Mouse (Mus musculus): ENCODE results near the gene Svopl. TPM values are rescaled to one million over a fixed set of nuclear protein-coding genes. Genes with fewer than 3 reads are reported as not detected.

Svopl gene
- polyA plus RNA-seq, 1 experiment from 2014 or later = 0.63 TPM

DNA sequence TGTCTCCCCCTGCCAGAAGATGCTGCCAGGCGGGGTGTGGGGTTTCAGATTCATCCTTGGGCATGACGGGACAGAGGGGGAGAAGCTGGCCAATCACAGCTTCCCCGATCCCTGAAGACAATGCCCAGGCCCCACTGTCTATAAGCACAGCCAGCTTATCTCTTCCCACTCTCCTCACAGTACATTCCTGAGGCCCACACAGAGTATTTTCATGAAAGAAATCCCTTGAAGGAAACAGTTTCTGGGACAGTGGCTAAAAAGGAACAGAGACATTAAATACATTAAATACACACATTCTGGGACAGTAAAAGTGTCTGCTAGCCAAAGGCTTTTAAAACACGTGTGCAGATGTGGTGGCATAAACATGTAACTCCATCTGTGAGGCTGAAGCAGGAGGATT lies 33.6 kb upstream of the Svopl start:
- no peak for ATAC-seq (ENCODE audit: low FRiP score, low TSS enrichment)
- H3K27me3 ChIP-seq (ENCODE audit: control insufficient read depth, insufficient read depth, low read length) = no peaks in the 10 kb centered on the region

DNA sequence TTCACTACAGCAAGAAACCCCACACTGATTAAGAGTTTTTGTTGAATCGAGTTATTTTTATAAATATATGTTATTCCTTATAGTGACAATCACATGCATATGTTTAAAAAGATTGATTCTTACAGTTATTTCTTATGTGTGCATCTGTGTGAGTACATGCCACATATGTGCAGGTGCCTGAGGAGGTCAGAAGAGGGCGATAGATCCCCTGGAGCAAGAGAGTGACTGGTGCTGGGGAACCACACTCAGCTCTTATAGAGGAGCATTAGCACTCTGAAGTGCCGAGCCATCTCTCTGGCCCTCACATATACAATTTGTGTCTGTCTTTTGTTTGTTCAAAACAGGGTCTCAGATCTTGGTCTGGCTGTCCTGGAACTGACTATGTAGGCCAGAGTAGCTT lies 26.8 kb upstream of the Svopl start:
- H3K9ac ChIP-seq (ENCODE audit: low read length) = no peak overlapping the region
- WGBS = 89% methylated on average over 3 of the region's 3 CpGs
- H3K4me3 ChIP-seq (ENCODE audit: low read depth, low read length) = no peak overlapping the region
- DNase-seq (ENCODE audit: low spot score) = no peak
- H3K4me1 ChIP-seq (replicated peaks; ENCODE audit: control insufficient read depth, insufficient read depth) = no peaks in the 10 kb centered on the region
- no peaks in the 10 kb centered on the region for H3K36me3 ChIP-seq (ENCODE audit: control insufficient read depth, insufficient read depth, low read length)
- H3K27ac ChIP-seq (replicated peaks) = no peak overlapping the region
- no peaks in the 10 kb centered on the region for H3K27me3 ChIP-seq (ENCODE audit: control insufficient read depth, insufficient read depth, low read length)
- TF ChIP-seq EP300 (optimal IDR thresholded peaks at IDR 0.05) (no peak), CTCF (IDR thresholded peaks at IDR 0.05; ENCODE audit: low read depth) (no peak)
- no peak for ATAC-seq (ENCODE audit: low FRiP score, low TSS enrichment)
- no peaks in the 10 kb centered on the region for H3K9me3 ChIP-seq (ENCODE audit: control insufficient read depth, low read length)
- H3K4me2 ChIP-seq (replicated peaks; ENCODE audit: low read depth) = no peak overlapping the region

More for the DNA sequence above, 33.6 kb upstream of the Svopl start:
- H3K9me3 ChIP-seq (ENCODE audit: control insufficient read depth, low read length) = no peaks in the 10 kb centered on the region
- H3K4me3 ChIP-seq (ENCODE audit: low read depth, low read length) = no peak overlapping the region
- TF ChIP-seq CTCF (IDR thresholded peaks at IDR 0.05; ENCODE audit: low read depth) = no peak
- TF ChIP-seq EP300 (optimal IDR thresholded peaks at IDR 0.05) = no peak
- no peak for DNase-seq (ENCODE audit: low spot score)
- 52% methylated on average over 4 of the region's 4 CpGs for WGBS
- H3K36me3 ChIP-seq (ENCODE audit: control insufficient read depth, insufficient read depth, low read length) = no peaks in the 10 kb centered on the region
- H3K4me2 ChIP-seq (replicated peaks; ENCODE audit: low read depth) = no peak overlapping the region
- no peak overlapping the region for H3K9ac ChIP-seq (ENCODE audit: low read length)
- no peaks in the 10 kb centered on the region for H3K4me1 ChIP-seq (replicated peaks; ENCODE audit: control insufficient read depth, insufficient read depth)
- H3K27ac ChIP-seq (replicated peaks) = no peak overlapping the region

DNA sequence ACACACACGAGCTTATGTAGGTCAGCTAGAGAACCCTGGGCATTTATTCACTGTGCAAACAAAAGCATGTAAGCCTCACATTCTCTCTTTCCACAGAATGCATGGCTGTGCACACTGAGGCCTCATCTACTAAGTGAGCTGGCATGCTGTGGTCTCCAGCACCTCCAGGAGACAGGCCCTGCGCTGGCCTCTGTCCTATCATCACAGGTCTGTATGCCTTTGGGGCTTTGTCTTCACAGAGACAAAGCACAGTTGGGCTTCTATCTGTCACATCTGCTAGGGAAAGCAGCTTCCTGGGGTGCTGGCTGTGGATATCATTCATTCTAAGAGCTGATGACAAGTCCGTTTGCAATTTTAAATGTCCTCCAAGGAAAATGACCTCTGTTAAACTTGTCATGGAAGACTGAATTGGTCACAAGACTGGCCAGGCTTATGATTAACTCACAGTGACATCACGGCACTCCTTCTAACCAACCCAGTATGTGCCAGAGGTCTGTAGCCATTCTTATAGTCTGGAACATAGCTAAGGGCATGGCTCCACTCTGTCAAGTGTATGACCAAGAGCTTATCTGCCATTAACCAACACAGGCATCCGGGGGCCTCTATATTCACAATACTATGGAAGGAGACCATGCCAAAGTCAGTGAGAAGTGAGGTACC lies 25.5 kb upstream of the Svopl start:
- ATAC-seq (ENCODE audit: low FRiP score, low TSS enrichment) (peak; percentile 91), DNase-seq (ENCODE audit: low spot score) (peak; percentile 43)
- H3K4me3 ChIP-seq (ENCODE audit: low read depth, low read length) = no peak overlapping the region
- H3K9ac ChIP-seq (ENCODE audit: low read length) = no peak overlapping the region
- H3K27ac ChIP-seq (replicated peaks) = no peak overlapping the region
- no peaks in the 10 kb centered on the region for H3K36me3 ChIP-seq (ENCODE audit: control insufficient read depth, insufficient read depth, low read length)
- H3K4me1 ChIP-seq (replicated peaks; ENCODE audit: control insufficient read depth, insufficient read depth) = no peaks in the 10 kb centered on the region
- no peak for TF ChIP-seq EP300 (optimal IDR thresholded peaks at IDR 0.05)
- TF ChIP-seq CTCF (IDR thresholded peaks at IDR 0.05; ENCODE audit: low read depth) = no peak
- WGBS = 58% methylated on average over 5 of the region's 5 CpGs
- no peaks in the 10 kb centered on the region for H3K9me3 ChIP-seq (ENCODE audit: control insufficient read depth, low read length)
- no peaks in the 10 kb centered on the region for H3K27me3 ChIP-seq (ENCODE audit: control insufficient read depth, insufficient read depth, low read length)
- H3K4me2 ChIP-seq (replicated peaks; ENCODE audit: low read depth) = no peak overlapping the region

DNA sequence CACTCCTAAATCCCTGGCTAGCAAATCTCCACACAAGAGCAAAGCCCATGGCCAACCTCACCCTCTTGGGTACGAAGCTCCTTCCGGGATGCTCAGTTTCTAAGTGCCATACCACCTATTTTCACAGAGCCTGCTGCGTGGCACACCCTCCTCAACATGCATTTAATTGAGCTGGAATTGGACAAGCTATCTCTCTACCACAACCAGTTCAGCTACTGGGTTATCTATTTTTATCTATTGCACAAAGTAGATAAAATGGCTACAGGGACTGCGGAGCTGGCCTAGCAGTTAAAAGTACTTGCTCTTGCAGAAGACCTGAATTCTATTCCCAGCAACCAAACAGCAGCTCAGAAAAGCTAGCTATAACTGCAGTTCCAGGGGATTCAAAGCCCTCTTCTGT lies 24.5 kb upstream of the Svopl start:
- H3K9me3 ChIP-seq (ENCODE audit: control insufficient read depth, low read length) = no peaks in the 10 kb centered on the region
- H3K27ac ChIP-seq (replicated peaks) = no peak overlapping the region
- no peak overlapping the region for H3K4me3 ChIP-seq (ENCODE audit: low read depth, low read length)
- DNase-seq (ENCODE audit: low spot score) (no peak), ATAC-seq (ENCODE audit: low FRiP score, low TSS enrichment) (no peak)
- H3K9ac ChIP-seq (ENCODE audit: low read length) = no peak overlapping the region
- TF ChIP-seq CTCF (IDR thresholded peaks at IDR 0.05; ENCODE audit: low read depth) (no peak), EP300 (optimal IDR thresholded peaks at IDR 0.05) (no peak)
- WGBS = 82% methylated on average over 4 of the region's 4 CpGs
- H3K4me2 ChIP-seq (replicated peaks; ENCODE audit: low read depth) = no peak overlapping the region
- H3K4me1 ChIP-seq (replicated peaks; ENCODE audit: control insufficient read depth, insufficient read depth) = no peaks in the 10 kb centered on the region
- H3K36me3 ChIP-seq (ENCODE audit: control insufficient read depth, insufficient read depth, low read length) = no peaks in the 10 kb centered on the region
- no peaks in the 10 kb centered on the region for H3K27me3 ChIP-seq (ENCODE audit: control insufficient read depth, insufficient read depth, low read length)

DNA sequence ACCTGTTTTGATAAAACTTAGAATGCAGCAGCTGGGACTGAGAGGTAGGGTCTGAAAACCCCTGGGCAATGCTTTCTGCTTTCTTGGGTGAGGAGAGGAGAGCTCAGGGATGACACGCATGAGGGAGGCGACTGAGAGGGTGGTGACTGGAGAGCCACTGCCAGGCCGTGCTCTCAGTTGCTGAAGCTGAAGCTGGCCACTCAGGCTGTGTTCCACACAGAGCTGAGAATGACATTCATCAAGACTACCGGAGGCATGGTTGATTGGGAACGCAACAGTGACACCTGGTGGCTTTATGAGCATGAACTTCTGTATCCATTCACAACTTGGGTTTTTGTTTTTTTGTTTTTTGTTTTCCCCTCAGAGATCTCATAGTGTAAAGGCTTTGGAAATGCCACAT lies 19.4 kb upstream of the Svopl start:
- no peak overlapping the region for H3K9ac ChIP-seq (ENCODE audit: low read length)
- no peaks in the 10 kb centered on the region for H3K4me1 ChIP-seq (replicated peaks; ENCODE audit: control insufficient read depth, insufficient read depth)
- 0% methylated on average over 5 of the region's 5 CpGs for WGBS
- DNase-seq (ENCODE audit: low spot score) (peak; percentile 62), ATAC-seq (ENCODE audit: low FRiP score, low TSS enrichment) (0 out of 2 replicates have a peak, but pooled peaks have one; percentile 65)
- H3K27ac ChIP-seq (replicated peaks) = no peak overlapping the region
- H3K9me3 ChIP-seq (ENCODE audit: control insufficient read depth, low read length) = 0 out of 2 replicates have a peak, but pooled peaks cover 2% of the 10 kb centered on the region
- H3K36me3 ChIP-seq (ENCODE audit: control insufficient read depth, insufficient read depth, low read length) = no peaks in the 10 kb centered on the region
- H3K4me2 ChIP-seq (replicated peaks; ENCODE audit: low read depth) = no peak overlapping the region
- peak; percentile 90 for TF ChIP-seq CTCF (IDR thresholded peaks at IDR 0.05; ENCODE audit: low read depth)
- TF ChIP-seq EP300 (optimal IDR thresholded peaks at IDR 0.05) = no peak
- H3K27me3 ChIP-seq (ENCODE audit: control insufficient read depth, insufficient read depth, low read length) = no peaks in the 10 kb centered on the region
- no peak overlapping the region for H3K4me3 ChIP-seq (ENCODE audit: low read depth, low read length)

DNA sequence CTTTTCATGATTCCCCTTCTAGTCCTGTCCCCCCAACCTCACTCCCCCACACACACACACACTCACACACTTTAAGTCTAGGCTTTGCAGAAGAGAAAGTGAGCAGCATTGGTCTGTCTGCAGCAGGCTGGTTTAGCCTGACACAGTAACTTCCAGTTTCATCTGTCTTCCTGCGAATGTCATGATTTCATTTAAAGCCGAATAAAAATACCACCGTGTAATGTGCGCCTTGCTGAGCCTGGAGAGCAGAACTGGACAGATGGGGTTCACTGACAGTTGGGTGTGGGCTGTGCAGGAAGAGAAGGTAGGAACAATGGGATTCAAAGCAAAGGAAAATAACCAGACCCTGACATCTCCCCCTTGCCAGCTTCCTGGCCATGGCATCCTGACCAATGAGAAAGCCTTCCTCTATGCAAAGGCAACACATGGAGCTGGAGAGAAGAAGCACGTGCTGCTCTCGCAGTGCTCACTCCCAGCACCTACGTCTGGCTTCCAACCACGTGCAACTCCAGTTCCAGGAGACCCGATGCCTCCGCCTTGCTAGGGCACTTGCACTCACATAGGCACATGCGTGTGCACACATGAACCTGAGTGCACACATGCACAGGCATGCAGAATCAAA lies 18.8 kb upstream of the Svopl start:
- Histone ChIP-seq H3K4me3 (ENCODE audit: low read depth, low read length) (no peak overlapping the region), H3K4me1 (replicated peaks; ENCODE audit: control insufficient read depth, insufficient read depth) (no peaks in the 10 kb centered on the region), H3K36me3 (ENCODE audit: control insufficient read depth, insufficient read depth, low read length) (no peaks in the 10 kb centered on the region), H3K9me3 (ENCODE audit: control insufficient read depth, low read length) (0 out of 2 replicates have a peak, but pooled peaks cover 2% of the 10 kb centered on the region), H3K9ac (ENCODE audit: low read length) (no peak overlapping the region), H3K27me3 (ENCODE audit: control insufficient read depth, insufficient read depth, low read length) (no peaks in the 10 kb centered on the region), H3K27ac (replicated peaks) (no peak overlapping the region), H3K4me2 (replicated peaks; ENCODE audit: low read depth) (no peak overlapping the region)
- DNase-seq (ENCODE audit: low spot score) (no peak), ATAC-seq (ENCODE audit: low FRiP score, low TSS enrichment) (no peak)
- TF ChIP-seq EP300 (optimal IDR thresholded peaks at IDR 0.05) (no peak), CTCF (IDR thresholded peaks at IDR 0.05; ENCODE audit: low read depth) (no peak)
- WGBS = 68% methylated on average over 11 of the region's 11 CpGs

Data from stomach, postnatal 0 days (tissue).